Mouse (Mus musculus): ENCODE results near the gene Cd302.

- no peak for TF ChIP-seq CTCF (IDR thresholded peaks at IDR 0.05; ENCODE audit: control insufficient read depth, insufficient read depth, insufficient replicate concordance, low read depth, low read length)
- TF ChIP-seq POLR2A (IDR thresholded peaks at IDR 0.05; ENCODE audit: control insufficient read depth, low read depth, low read length): no peak
Measured at GRCm38 (mm10) chr2:60202900-60203530, 81.3 kb downstream of the Cd302 start.

All from testis, adult 2 months (tissue).